Mouse (Mus musculus): ENCODE results near the gene Cx3cr1. TPM values are rescaled to one million over a fixed set of nuclear protein-coding genes. Genes with fewer than 3 reads are reported as not detected.

Cx3cr1 gene
- polyA plus RNA-seq, 1 experiment, result 1.1 TPM

GRCm38 (mm10) chr9:119981183-119982179 lies 88.2 kb downstream of the Cx3cr1 start:
- Histone ChIP-seq H3K4me1 (ENCODE audit: control insufficient read depth, insufficient read depth, insufficient read length, low read length) (peaks cover 33% of the 10 kb centered on the region), H3K4me3 (ENCODE audit: insufficient read depth, low read depth, low read length) (peak overlapping the region; percentile 95), H3K27ac (replicated peaks; ENCODE audit: low read depth, low read length) (peak overlapping the region; percentile 93)

- Histone ChIP-seq H3K27ac (replicated peaks; ENCODE audit: low read depth, low read length) (peak overlapping the region; percentile 89), H3K4me1 (ENCODE audit: control insufficient read depth, insufficient read depth, insufficient read length, low read length) (peaks cover 34% of the 10 kb centered on the region), H3K4me3 (ENCODE audit: insufficient read depth, low read depth, low read length) (peak overlapping the region; percentile 95)
Measured at GRCm38 (mm10) chr9:119980770-119981182, 88.9 kb downstream of the Cx3cr1 start.

GRCm38 (mm10) chr9:119979749-119980148 lies 89.9 kb downstream of the Cx3cr1 start:
- Histone ChIP-seq H3K27ac (replicated peaks; ENCODE audit: low read depth, low read length) (no peak overlapping the region), H3K4me3 (ENCODE audit: insufficient read depth, low read depth, low read length) (no peak overlapping the region), H3K4me1 (ENCODE audit: control insufficient read depth, insufficient read depth, insufficient read length, low read length) (peaks cover 34% of the 10 kb centered on the region)

- H3K27ac ChIP-seq (replicated peaks; ENCODE audit: low read depth, low read length), result no peak overlapping the region
- peaks cover 34% of the 10 kb centered on the region for H3K4me1 ChIP-seq (ENCODE audit: control insufficient read depth, insufficient read depth, insufficient read length, low read length)
- no peak overlapping the region for H3K4me3 ChIP-seq (ENCODE audit: insufficient read depth, low read depth, low read length)
Measured at GRCm38 (mm10) chr9:119978811-119979441, 90.8 kb downstream of the Cx3cr1 start.

- Histone ChIP-seq H3K4me1 (ENCODE audit: control insufficient read depth, insufficient read depth, insufficient read length, low read length) (peaks cover 34% of the 10 kb centered on the region), H3K4me3 (ENCODE audit: insufficient read depth, low read depth, low read length) (no peak overlapping the region), H3K27ac (replicated peaks; ENCODE audit: low read depth, low read length) (peak overlapping the region; percentile 15)
Measured at GRCm38 (mm10) chr9:119978151-119978810, 91.4 kb downstream of the Cx3cr1 start.

- no peak overlapping the region for H3K4me3 ChIP-seq (ENCODE audit: insufficient read depth, low read depth, low read length)
- peaks cover 34% of the 10 kb centered on the region for H3K4me1 ChIP-seq (ENCODE audit: control insufficient read depth, insufficient read depth, insufficient read length, low read length)
- peak overlapping the region; percentile 22; the same call in 1 of the 2 replicates for H3K27ac ChIP-seq (replicated peaks; ENCODE audit: low read depth, low read length)
Measured at GRCm38 (mm10) chr9:119977557-119978060, 92.1 kb downstream of the Cx3cr1 start.

- Histone ChIP-seq H3K27ac (replicated peaks; ENCODE audit: low read depth, low read length) (0 out of 2 replicates have a peak overlapping the region, but pooled peaks have one; percentile 22), H3K4me1 (ENCODE audit: control insufficient read depth, insufficient read depth, insufficient read length, low read length) (peaks cover 34% of the 10 kb centered on the region), H3K4me3 (ENCODE audit: insufficient read depth, low read depth, low read length) (no peak overlapping the region)
Measured at GRCm38 (mm10) chr9:119976704-119977556, 92.7 kb downstream of the Cx3cr1 start.

- H3K4me3 ChIP-seq (ENCODE audit: insufficient read depth, low read depth, low read length), result no peak overlapping the region
- H3K27ac ChIP-seq (replicated peaks; ENCODE audit: low read depth, low read length), result no peak overlapping the region
- peaks cover 32% of the 10 kb centered on the region for H3K4me1 ChIP-seq (ENCODE audit: control insufficient read depth, insufficient read depth, insufficient read length, low read length)
Measured at GRCm38 (mm10) chr9:119975286-119975685, 94.4 kb downstream of the Cx3cr1 start.

GRCm38 (mm10) chr9:119974609-119975008 lies 95.1 kb downstream of the Cx3cr1 start:
- Histone ChIP-seq H3K4me1 (ENCODE audit: control insufficient read depth, insufficient read depth, insufficient read length, low read length) (peaks cover 29% of the 10 kb centered on the region), H3K27ac (replicated peaks; ENCODE audit: low read depth, low read length) (no peak overlapping the region), H3K4me3 (ENCODE audit: insufficient read depth, low read depth, low read length) (no peak overlapping the region)

- H3K4me1 ChIP-seq (ENCODE audit: control insufficient read depth, insufficient read depth, insufficient read length, low read length), result peaks cover 27% of the 10 kb centered on the region
- no peak overlapping the region for H3K4me3 ChIP-seq (ENCODE audit: insufficient read depth, low read depth, low read length)
- no peak overlapping the region for H3K27ac ChIP-seq (replicated peaks; ENCODE audit: low read depth, low read length)
Measured at GRCm38 (mm10) chr9:119973869-119974520, 95.7 kb downstream of the Cx3cr1 start.

- no peak overlapping the region for H3K27ac ChIP-seq (replicated peaks; ENCODE audit: low read depth, low read length)
- no peak overlapping the region for H3K4me3 ChIP-seq (ENCODE audit: insufficient read depth, low read depth, low read length)
- peaks cover 22% of the 10 kb centered on the region for H3K4me1 ChIP-seq (ENCODE audit: control insufficient read depth, insufficient read depth, insufficient read length, low read length)
Measured at GRCm38 (mm10) chr9:119973281-119973680, 96.4 kb downstream of the Cx3cr1 start.

GRCm38 (mm10) chr9:119972582-119972981 lies 97.1 kb downstream of the Cx3cr1 start:
- Histone ChIP-seq H3K4me1 (ENCODE audit: control insufficient read depth, insufficient read depth, insufficient read length, low read length) (peaks cover 17% of the 10 kb centered on the region), H3K4me3 (ENCODE audit: insufficient read depth, low read depth, low read length) (no peak overlapping the region), H3K27ac (replicated peaks; ENCODE audit: low read depth, low read length) (no peak overlapping the region)

GRCm38 (mm10) chr9:119972166-119972565 lies 97.5 kb downstream of the Cx3cr1 start:
- no peak overlapping the region for H3K27ac ChIP-seq (replicated peaks; ENCODE audit: low read depth, low read length)
- H3K4me1 ChIP-seq (ENCODE audit: control insufficient read depth, insufficient read depth, insufficient read length, low read length), result peaks cover 13% of the 10 kb centered on the region

More at GRCm38 (mm10) chr9:119972166-119972565, 97.5 kb downstream of the Cx3cr1 start:
- no peak overlapping the region for H3K4me3 ChIP-seq (ENCODE audit: insufficient read depth, low read depth, low read length)
